Mouse (Mus musculus) forebrain, embryonic 12.5 days (tissue): ENCODE results near the gene Slc44a5. TPM values are rescaled to one million over a fixed set of nuclear protein-coding genes. Genes with fewer than 3 reads are reported as not detected.
"Not testable (repeated sequence)": the region's sequence is repeated elsewhere in the genome, so short reads cannot be mapped to it uniquely, and the experiment has no call there.

ENCODE experiments used
- ATAC-seq: fragments of 200-750 bp; cut with Nextera tagmentation; 2 replicates; pipeline ENCODE4 v1.8.0; 2017; ENCODE audit warnings: moderate TSS enrichment; ENCODE audit not compliant: low FRiP score
- H3K27ac ChIP-seq: fragments of 300-500 bp; sonication (generic); 2 replicates; pipeline ENCODE4 v1.5.1; 2016; ENCODE audit warnings: mild to moderate bottlenecking
- H3K27me3 ChIP-seq: fragments of 300-500 bp; sonication (generic); 2 replicates; pipeline ENCODE4 v1.6.1; 2016; ENCODE audit warnings: mild to moderate bottlenecking
- H3K36me3 ChIP-seq: fragments of 300-500 bp; sonication (generic); replicated peaks from 2 replicates; pipeline ENCODE4 v1.6.1; 2016; ENCODE audit warnings: mild to moderate bottlenecking
- H3K4me1 ChIP-seq: fragments of 300-500 bp; sonication (generic); 2 replicates; pipeline ENCODE4 v1.6.1; 2016
- H3K4me2 ChIP-seq: fragments of 300-500 bp; sonication (generic); 2 replicates; pipeline ENCODE4 v1.6.1; 2016; ENCODE audit warnings: mild to moderate bottlenecking, moderate library complexity
- H3K4me3 ChIP-seq: fragments of 300-500 bp; sonication (generic); replicated peaks from 2 replicates; pipeline ENCODE4 v1.5.1; 2016; ENCODE audit warnings: mild to moderate bottlenecking
- H3K9ac ChIP-seq: fragments of 300-500 bp; sonication (generic); 2 replicates; pipeline ENCODE4 v1.6.1; 2016; ENCODE audit warnings: mild to moderate bottlenecking
- H3K9me3 ChIP-seq: fragments of 300-500 bp; sonication (generic); 2 replicates; pipeline ENCODE4 v1.6.1; 2016
- WGBS: fragments of 180-500 bp; shearing (Covaris S2); methylation state at CpG from one replicate; pipeline ENCODE4 v1.1.7; 2016; 5-methylcytosine and 5-hydroxymethylcytosine counted together
- polyA plus RNA-seq: library from polyadenylated mRNA; unstranded; fragments of >200 nt; fragmentation: Nextera tagmentation; extraction: Ambion mirVana; gene quantifications from 2 replicates; pipeline ENCODE4 v1.2.1, GENCODE M21; 2016

The Slc44a5 gene
- polyA plus RNA-seq, 1 experiment from 2014 or later = 4.7 TPM

GRCm38 (mm10) chr3:154215309-154215708, 242.1 kb downstream of the Slc44a5 start:
- WGBS = 88% methylated on average over 7 of the region's 7 CpGs

GRCm38 (mm10) chr3:154215779-154216178, 242.5 kb downstream of the Slc44a5 start:
- H3K27me3 ChIP-seq = no peaks in the 10 kb centered on the region
- H3K27ac ChIP-seq = no peak overlapping the region
- H3K4me3 ChIP-seq = no peak overlapping the region
- H3K9me3 ChIP-seq = no peaks in the 10 kb centered on the region
- H3K4me2 ChIP-seq = no peak overlapping the region
- no peaks in the 10 kb centered on the region for H3K36me3 ChIP-seq
- H3K9ac ChIP-seq = no peak overlapping the region
- no peak for ATAC-seq
- no peaks in the 10 kb centered on the region; the same call in 1 of the 2 replicates for H3K4me1 ChIP-seq

More at GRCm38 (mm10) chr3:154215309-154215708, 242.1 kb downstream of the Slc44a5 start:
- Histone ChIP-seq H3K4me3 (no peak overlapping the region), H3K27ac (no peak overlapping the region), H3K27me3 (no peaks in the 10 kb centered on the region), H3K4me1 (peaks cover 4% of the 10 kb centered on the region; the same call in 1 of the 2 replicates), H3K36me3 (no peaks in the 10 kb centered on the region), H3K9me3 (no peaks in the 10 kb centered on the region), H3K4me2 (no peak overlapping the region), H3K9ac (no peak overlapping the region)
- no peak for ATAC-seq

- Histone ChIP-seq H3K36me3 (no peaks in the 10 kb centered on the region), H3K9ac (no peak overlapping the region), H3K27me3 (no peaks in the 10 kb centered on the region), H3K4me2 (peak overlapping the region; percentile 4; the same call in 1 of the 2 replicates), H3K4me1 (peaks cover 16% of the 10 kb centered on the region), H3K27ac (peak overlapping the region; percentile 63), H3K4me3 (no peak overlapping the region), H3K9me3 (no peaks in the 10 kb centered on the region)
- peak; percentile 27; the same call in 1 of the 2 replicates for ATAC-seq
- WGBS = 29% methylated on average over 8 of the region's 8 CpGs
These were observed 248.9 kb downstream of the Slc44a5 start for GRCm38 (mm10) chr3:154222141-154222591.

GRCm38 (mm10) chr3:154222688-154223087, 249.5 kb downstream of the Slc44a5 start:
- Histone ChIP-seq H3K9me3 (no peaks in the 10 kb centered on the region), H3K27me3 (no peaks in the 10 kb centered on the region), H3K4me3 (no peak overlapping the region), H3K36me3 (no peaks in the 10 kb centered on the region), H3K27ac (peak overlapping the region; percentile 63; the same call in 1 of the 2 replicates), H3K4me2 (peak overlapping the region; percentile 4; the same call in 1 of the 2 replicates), H3K9ac (no peak overlapping the region), H3K4me1 (peaks cover 16% of the 10 kb centered on the region)
- ATAC-seq = peak; percentile 47; the same call in 1 of the 2 replicates
- whole genome bisulfite sequencing = 44% methylated on average over 4 of the region's 4 CpGs

GRCm38 (mm10) chr3:154226100-154226752, 253.0 kb downstream of the Slc44a5 start:
- ATAC-seq = peak; percentile 69
- H3K4me2 ChIP-seq = no peak overlapping the region
- H3K27ac ChIP-seq = no peak overlapping the region
- 50% methylated on average over 10 of the region's 10 CpGs for WGBS
- H3K4me1 ChIP-seq = peaks cover 16% of the 10 kb centered on the region
- H3K9ac ChIP-seq = no peak overlapping the region
- no peaks in the 10 kb centered on the region for H3K27me3 ChIP-seq
- H3K9me3 ChIP-seq = no peaks in the 10 kb centered on the region
- no peaks in the 10 kb centered on the region for H3K36me3 ChIP-seq
- no peak overlapping the region for H3K4me3 ChIP-seq

GRCm38 (mm10) chr3:154244932-154245331, 271.7 kb downstream of the Slc44a5 start:
- no peak overlapping the region for H3K4me3 ChIP-seq
- no peak for ATAC-seq
- no peaks in the 10 kb centered on the region for H3K27me3 ChIP-seq
- no peaks in the 10 kb centered on the region for H3K4me1 ChIP-seq
- H3K4me2 ChIP-seq = no peak overlapping the region
- no peak overlapping the region for H3K9ac ChIP-seq
- H3K9me3 ChIP-seq = peaks cover 10% of the 10 kb centered on the region; the same call in 1 of the 2 replicates
- 65% methylated on average over 1 of the region's 1 CpGs for WGBS
- H3K27ac ChIP-seq = no peak overlapping the region
- H3K36me3 ChIP-seq = no peaks in the 10 kb centered on the region; the same call in 1 of the 2 replicates

GRCm38 (mm10) chr3:154251486-154251885, 278.2 kb downstream of the Slc44a5 start:
- peaks cover 8% of the 10 kb centered on the region; the same call in 1 of the 2 replicates for H3K9me3 ChIP-seq
- no peak overlapping the region for H3K9ac ChIP-seq
- no peak overlapping the region for H3K4me2 ChIP-seq
- no peaks in the 10 kb centered on the region for H3K4me1 ChIP-seq
- ATAC-seq = no peak
- WGBS = 93% methylated on average over 2 of the region's 2 CpGs
- no peak overlapping the region for H3K4me3 ChIP-seq
- H3K36me3 ChIP-seq = no peaks in the 10 kb centered on the region; the same call in 1 of the 2 replicates
- no peak overlapping the region for H3K27ac ChIP-seq
- H3K27me3 ChIP-seq = no peaks in the 10 kb centered on the region

GRCm38 (mm10) chr3:154252219-154252618, 279.0 kb downstream of the Slc44a5 start:
- WGBS = 80% methylated on average over 10 of the region's 10 CpGs
- H3K4me2 ChIP-seq = no peak overlapping the region
- H3K4me1 ChIP-seq = no peaks in the 10 kb centered on the region
- no peaks in the 10 kb centered on the region for H3K36me3 ChIP-seq
- H3K4me3 ChIP-seq = no peak overlapping the region
- no peak overlapping the region for H3K27ac ChIP-seq
- no peak for ATAC-seq
- H3K27me3 ChIP-seq = no peaks in the 10 kb centered on the region
- no peak overlapping the region for H3K9ac ChIP-seq
- peaks cover under 1% of the 10 kb centered on the region; the same call in 1 of the 2 replicates for H3K9me3 ChIP-seq

GRCm38 (mm10) chr3:154254187-154254586, 281.0 kb downstream of the Slc44a5 start:
- H3K4me2 ChIP-seq, H3K9me3 ChIP-seq, H3K9ac ChIP-seq, H3K27ac ChIP-seq, ATAC-seq, H3K4me1 ChIP-seq, H3K27me3 ChIP-seq, H3K4me3 ChIP-seq, H3K36me3 ChIP-seq: not testable (repeated sequence)
- 93% methylated on average over 2 of the region's 2 CpGs for WGBS

- ATAC-seq = no peak
- no peak overlapping the region for H3K4me3 ChIP-seq
- H3K4me1 ChIP-seq = no peaks in the 10 kb centered on the region
- H3K9me3 ChIP-seq = no peaks in the 10 kb centered on the region
- H3K36me3 ChIP-seq = no peaks in the 10 kb centered on the region
- H3K9ac ChIP-seq = no peak overlapping the region
- no peaks in the 10 kb centered on the region for H3K27me3 ChIP-seq
- H3K27ac ChIP-seq = no peak overlapping the region
- H3K4me2 ChIP-seq = no peak overlapping the region
These were observed 284.1 kb downstream of the Slc44a5 start for GRCm38 (mm10) chr3:154257312-154257711.

GRCm38 (mm10) chr3:154268313-154268712, 295.1 kb downstream of the Slc44a5 start:
- peaks cover 2% of the 10 kb centered on the region; the same call in 1 of the 2 replicates for H3K4me1 ChIP-seq
- H3K27ac ChIP-seq = no peak overlapping the region
- ATAC-seq = no peak
- WGBS = 84% methylated on average over 9 of the region's 9 CpGs
- no peak overlapping the region for H3K4me2 ChIP-seq
- no peak overlapping the region for H3K4me3 ChIP-seq
- no peaks in the 10 kb centered on the region for H3K9me3 ChIP-seq
- H3K36me3 ChIP-seq = no peaks in the 10 kb centered on the region
- 0 out of 2 replicates have a peak, but pooled peaks cover 6% of the 10 kb centered on the region for H3K27me3 ChIP-seq
- no peak overlapping the region for H3K9ac ChIP-seq

GRCm38 (mm10) chr3:154269757-154270366, 296.6 kb downstream of the Slc44a5 start:
- ATAC-seq = peak; percentile 80
- peaks cover 2% of the 10 kb centered on the region; the same call in 1 of the 2 replicates for H3K4me1 ChIP-seq
- no peaks in the 10 kb centered on the region for H3K36me3 ChIP-seq
- H3K4me2 ChIP-seq = peak overlapping the region; percentile 55
- H3K27me3 ChIP-seq = peaks cover 10% of the 10 kb centered on the region; the same call in 1 of the 2 replicates
- no peaks in the 10 kb centered on the region for H3K9me3 ChIP-seq
- 8% methylated on average over 19 of the region's 19 CpGs for WGBS
- H3K27ac ChIP-seq = no peak overlapping the region
- H3K4me3 ChIP-seq = peak overlapping the region; percentile 27
- H3K9ac ChIP-seq = 0 out of 2 replicates have a peak overlapping the region, but pooled peaks have one; percentile 40
